Mouse (Mus musculus) midbrain, embryonic 14.5 days (tissue): ENCODE data around the gene Slc35d3. TPM values are rescaled to one million over a fixed set of nuclear protein-coding genes. Genes with fewer than 3 reads are reported as not detected.

Experiments
- ATAC-seq: fragments of 200-750 bp; cut with Nextera tagmentation; 2 replicates; pipeline ENCODE4 v1.8.0; 2017; ENCODE audit warnings: moderate number of reproducible peaks, moderate library complexity; ENCODE audit not compliant: low FRiP score, low TSS enrichment
- DNase-seq: peaks from one replicate; pipeline ENCODE4 v3.0.0-alpha.2; 2015
- H3K27ac ChIP-seq: fragments of 300-500 bp; sonication (generic); replicated peaks from 2 replicates; pipeline ENCODE4 v1.5.1; 2014; ENCODE audit warnings: mild to moderate bottlenecking, low read depth, low read length, moderate library complexity
- H3K27me3 ChIP-seq: fragments of 300-500 bp; sonication (generic); 2 replicates; pipeline ENCODE4 v1.6.1; 2014; ENCODE audit warnings: low read length, control low read depth, mixed read lengths; ENCODE audit not compliant: control insufficient read depth, insufficient read depth
- H3K36me3 ChIP-seq: fragments of 300-500 bp; sonication (generic); 2 replicates; pipeline ENCODE4 v1.6.1; 2014; ENCODE audit warnings: low read length, control low read depth; ENCODE audit not compliant: control insufficient read depth, insufficient read depth
- H3K4me1 ChIP-seq: fragments of 300-500 bp; sonication (generic); 2 replicates; pipeline ENCODE4 v1.6.1; 2014; ENCODE audit warnings: mild to moderate bottlenecking, antibody characterized with exemption, low read length, control low read depth; ENCODE audit not compliant: control insufficient read depth, insufficient read depth
- H3K4me2 ChIP-seq: fragments of 300-500 bp; sonication (generic); 2 replicates; pipeline ENCODE4 v1.6.1; 2014; ENCODE audit warnings: mild to moderate bottlenecking, low read length, moderate library complexity
- H3K4me3 ChIP-seq: fragments of 300-500 bp; sonication (generic); replicated peaks from 2 replicates; pipeline ENCODE4 v1.5.1; 2014; ENCODE audit warnings: low read depth, low read length
- H3K9ac ChIP-seq: fragments of 300-500 bp; sonication (generic); replicated peaks from 2 replicates; pipeline ENCODE4 v1.6.1; 2014; ENCODE audit warnings: mild to moderate bottlenecking, low read length, moderate library complexity
- H3K9me3 ChIP-seq: fragments of 300-500 bp; sonication (generic); 2 replicates; pipeline ENCODE4 v1.6.1; 2016; ENCODE audit warnings: low read length, control low read depth, mixed read lengths; ENCODE audit not compliant: control insufficient read depth
- WGBS: fragments of 180-500 bp; shearing (Covaris S2); extraction: QIAGEN DNeasy Blood & Tissue Kit; methylation state at CpG from one replicate; pipeline ENCODE4 v1.1.7; 2014; 5-methylcytosine and 5-hydroxymethylcytosine counted together
- polyA plus RNA-seq: library from polyadenylated mRNA; unstranded; fragments of >200 nt; fragmentation: Nextera tagmentation; extraction: Ambion mirVana; gene quantifications from 2 replicates; pipeline ENCODE4 v1.2.1, GENCODE M21; 2014

The Slc35d3 gene
- polyA plus RNA-seq = 2.3 and 2.4 TPM in 2 replicates

- ATAC-seq (peak; percentile 68), DNase-seq (peak; percentile 70)
- Histone ChIP-seq H3K9ac (peak within 1 kb of the TSS; percentile 57), H3K36me3 (no peaks in the 10 kb centered on the region), H3K27ac (no peak within 1 kb of the TSS; the same call in 1 of the 2 replicates), H3K27me3 (peaks cover 42% of the 10 kb centered on the region), H3K9me3 (no peaks in the 10 kb centered on the region), H3K4me1 (peaks cover 19% of the 10 kb centered on the region), H3K4me3 (peak within 1 kb of the TSS; percentile 55), H3K4me2 (peak within 1 kb of the TSS; percentile 100)
- under 1% methylated on average over 72 of the region's 72 CpGs for WGBS
Measured at GRCm38 (mm10) chr10:19850998-19851691, at the start of gene Slc35d3. TSS of gene Slc35d3 (minus strand) at chr10:19851459.

DNA sequence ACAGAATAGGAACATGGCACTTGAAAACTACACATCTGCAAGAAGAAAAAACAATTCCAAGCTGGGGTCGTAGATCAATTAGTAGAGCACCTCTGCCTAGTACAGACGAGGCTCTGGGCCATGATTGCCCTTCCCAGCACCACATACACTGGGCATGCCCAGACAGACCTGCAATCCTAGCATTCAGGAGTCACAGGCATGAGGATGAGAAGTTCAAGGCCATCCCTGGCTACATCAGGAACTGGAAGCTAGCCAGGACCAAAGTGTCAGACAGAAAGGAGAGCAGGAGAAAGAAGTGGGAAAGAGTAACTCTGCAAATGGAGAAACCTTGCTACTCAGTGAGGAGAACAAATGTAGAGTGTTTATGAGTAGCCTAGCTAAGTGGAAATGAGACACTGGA lies 48.9 kb upstream of the Slc35d3 start:
- Histone ChIP-seq H3K4me3 (no peak overlapping the region), H3K4me1 (no peaks in the 10 kb centered on the region), H3K9ac (no peak overlapping the region), H3K27ac (no peak overlapping the region), H3K4me2 (no peak overlapping the region), H3K9me3 (no peaks in the 10 kb centered on the region), H3K27me3 (no peaks in the 10 kb centered on the region), H3K36me3 (peaks cover 3% of the 10 kb centered on the region; the same call in 1 of the 2 replicates)
- WGBS = 79% methylated on average over 2 of the region's 2 CpGs
- ATAC-seq (no peak), DNase-seq (no peak)

DNA sequence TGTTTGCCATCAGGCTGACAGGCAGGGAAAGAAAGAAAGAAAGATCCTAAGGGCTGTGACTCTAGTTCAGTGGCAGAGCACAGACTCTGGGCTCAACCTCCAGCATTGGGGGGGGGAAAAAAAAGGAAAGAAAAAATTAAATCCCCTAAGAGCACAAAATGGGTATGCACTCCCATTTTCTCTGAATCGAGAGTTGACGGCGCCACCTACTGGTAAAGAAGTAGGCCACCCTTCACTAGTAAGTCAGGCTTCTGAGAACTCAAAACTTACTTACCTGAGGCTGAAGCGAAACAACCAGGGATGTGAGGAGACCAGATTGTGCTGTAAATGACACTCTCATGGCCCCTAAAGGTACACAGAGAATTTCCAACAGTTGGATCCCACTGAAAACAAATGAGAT lies 42.7 kb upstream of the Slc35d3 start:
- 20% methylated on average over 4 of the region's 4 CpGs for WGBS
- H3K4me1 ChIP-seq = no peaks in the 10 kb centered on the region
- no peaks in the 10 kb centered on the region for H3K9me3 ChIP-seq
- DNase-seq (peak; percentile 82), ATAC-seq (no peak)
- H3K27ac ChIP-seq = no peak overlapping the region
- no peak overlapping the region for H3K9ac ChIP-seq
- no peak overlapping the region for H3K4me2 ChIP-seq
- no peak overlapping the region for H3K4me3 ChIP-seq
- no peaks in the 10 kb centered on the region for H3K36me3 ChIP-seq
- no peaks in the 10 kb centered on the region for H3K27me3 ChIP-seq

DNA sequence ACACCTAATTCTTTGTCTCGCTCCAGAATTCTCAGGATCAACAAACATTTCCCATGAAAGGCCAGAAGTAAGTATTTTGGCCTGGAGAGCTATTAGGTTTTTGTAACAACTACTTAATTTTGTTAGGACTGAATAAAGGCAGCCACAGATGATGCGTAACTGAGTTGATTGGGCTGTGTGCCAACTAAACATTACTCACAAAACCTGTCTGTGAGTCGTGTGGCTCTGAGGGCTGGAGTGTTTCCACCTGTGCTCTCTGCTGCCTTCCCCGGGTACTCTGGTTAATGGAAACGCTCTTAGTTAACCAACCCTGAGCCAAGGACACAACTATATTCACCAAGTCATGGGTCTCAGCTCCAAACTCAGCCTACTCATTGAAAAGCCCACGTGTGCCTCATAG lies 41.9 kb upstream of the Slc35d3 start:
- no peak overlapping the region for H3K4me3 ChIP-seq
- H3K27ac ChIP-seq = no peak overlapping the region
- DNase-seq (no peak), ATAC-seq (no peak)
- no peaks in the 10 kb centered on the region for H3K4me1 ChIP-seq
- H3K9ac ChIP-seq = no peak overlapping the region
- WGBS = 87% methylated on average over 6 of the region's 6 CpGs
- H3K4me2 ChIP-seq = no peak overlapping the region
- H3K9me3 ChIP-seq = no peaks in the 10 kb centered on the region
- H3K27me3 ChIP-seq = no peaks in the 10 kb centered on the region
- 0 out of 2 replicates have a peak, but pooled peaks cover 3% of the 10 kb centered on the region for H3K36me3 ChIP-seq

- Histone ChIP-seq H3K36me3 (0 out of 2 replicates have a peak, but pooled peaks cover 3% of the 10 kb centered on the region), H3K27ac (no peak overlapping the region), H3K27me3 (no peaks in the 10 kb centered on the region), H3K9me3 (no peaks in the 10 kb centered on the region), H3K4me2 (no peak overlapping the region), H3K4me1 (no peaks in the 10 kb centered on the region), H3K9ac (no peak overlapping the region), H3K4me3 (no peak overlapping the region)
- ATAC-seq (no peak), DNase-seq (no peak)
- 33% methylated on average over 3 of the region's 3 CpGs for WGBS
Measured at GRCm38 (mm10) chr10:19891686-19892085, 40.4 kb upstream of the Slc35d3 start.

DNA sequence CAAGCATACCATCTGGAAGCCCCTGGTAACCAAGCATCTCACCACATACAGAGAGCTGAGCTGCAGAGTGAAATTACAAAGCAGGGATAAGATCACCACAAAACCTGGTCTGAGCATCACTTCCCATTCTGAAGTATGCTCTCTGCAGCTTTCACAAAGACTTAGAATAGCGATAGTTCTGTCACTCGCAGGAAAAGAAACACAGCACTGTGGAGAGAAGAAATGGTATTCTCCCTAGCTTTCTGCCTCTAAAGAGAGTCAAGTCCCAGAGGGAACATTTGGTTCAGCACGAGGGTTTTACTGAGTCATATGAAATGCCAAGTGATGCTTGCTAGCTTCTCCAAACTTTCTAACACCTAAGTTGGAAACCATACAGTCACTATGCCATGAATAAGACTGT lies 38.6 kb upstream of the Slc35d3 start:
- Histone ChIP-seq H3K4me3 (no peak overlapping the region), H3K9ac (no peak overlapping the region), H3K9me3 (no peaks in the 10 kb centered on the region), H3K36me3 (0 out of 2 replicates have a peak, but pooled peaks cover 3% of the 10 kb centered on the region), H3K4me2 (no peak overlapping the region), H3K27ac (no peak overlapping the region), H3K27me3 (no peaks in the 10 kb centered on the region), H3K4me1 (no peaks in the 10 kb centered on the region)
- whole genome bisulfite sequencing = 78% methylated on average over 3 of the region's 3 CpGs
- no peak for DNase-seq
- ATAC-seq = no peak

GRCm38 (mm10) chr10:19886249-19886648 lies 35.0 kb upstream of the Slc35d3 start:
- H3K27me3 ChIP-seq = no peaks in the 10 kb centered on the region
- H3K9ac ChIP-seq = no peak overlapping the region
- H3K4me3 ChIP-seq = no peak overlapping the region
- ATAC-seq = no peak
- H3K27ac ChIP-seq = no peak overlapping the region
- no peaks in the 10 kb centered on the region for H3K4me1 ChIP-seq
- no peak for DNase-seq
- H3K4me2 ChIP-seq = no peak overlapping the region
- 0 out of 2 replicates have a peak, but pooled peaks cover 5% of the 10 kb centered on the region for H3K36me3 ChIP-seq
- WGBS = 92% methylated on average over 3 of the region's 3 CpGs
- no peaks in the 10 kb centered on the region for H3K9me3 ChIP-seq

DNA sequence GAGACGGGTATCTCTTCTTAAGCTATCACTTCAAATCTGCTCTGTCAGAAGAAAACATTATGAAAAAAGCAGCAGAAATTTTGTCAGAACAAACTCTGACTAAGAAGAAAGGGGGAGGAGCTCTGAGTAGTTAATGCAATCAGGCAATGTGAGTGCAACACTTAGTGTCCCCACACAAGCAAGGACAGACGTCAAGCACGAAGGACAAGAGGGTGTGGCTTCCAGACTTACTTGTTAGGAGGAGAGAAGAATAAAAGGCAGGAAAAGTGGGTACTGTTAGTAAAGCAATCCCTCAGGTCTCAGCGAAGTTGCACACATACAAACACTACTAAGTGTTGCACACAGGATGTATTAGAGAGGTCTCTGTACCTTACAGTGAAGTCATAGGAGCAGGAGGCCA lies 33.1 kb upstream of the Slc35d3 start:
- Histone ChIP-seq H3K9ac (no peak overlapping the region), H3K9me3 (no peaks in the 10 kb centered on the region), H3K4me2 (no peak overlapping the region), H3K36me3 (0 out of 2 replicates have a peak, but pooled peaks cover 5% of the 10 kb centered on the region), H3K27me3 (no peaks in the 10 kb centered on the region), H3K4me1 (no peaks in the 10 kb centered on the region), H3K27ac (no peak overlapping the region), H3K4me3 (no peak overlapping the region)
- DNase-seq = no peak
- ATAC-seq = no peak
- 80% methylated on average over 4 of the region's 4 CpGs for WGBS

DNA sequence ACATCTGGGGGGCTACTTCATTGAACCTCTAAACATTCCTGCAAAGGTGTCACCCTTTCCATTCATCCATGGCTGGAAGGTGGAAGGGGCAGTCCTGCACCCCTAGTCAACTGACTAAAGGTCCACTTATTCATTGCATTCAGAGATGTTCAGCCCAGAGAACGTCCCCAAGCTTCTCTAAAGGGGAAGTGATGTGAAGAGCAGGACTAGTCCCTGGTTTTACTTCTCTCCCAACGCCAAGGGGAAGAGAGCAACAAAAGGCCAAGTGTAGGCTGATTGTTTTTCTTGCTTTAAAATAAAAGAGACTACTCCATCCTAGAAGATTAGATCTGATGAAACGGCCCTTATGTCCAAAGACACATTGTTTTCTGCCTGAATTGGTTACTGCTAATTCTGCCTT lies 29.2 kb upstream of the Slc35d3 start:
- WGBS = 78% methylated on average over 3 of the region's 3 CpGs
- 0 out of 2 replicates have a peak, but pooled peaks cover 2% of the 10 kb centered on the region for H3K36me3 ChIP-seq
- no peaks in the 10 kb centered on the region for H3K4me1 ChIP-seq
- ATAC-seq (no peak), DNase-seq (no peak)
- no peak overlapping the region for H3K27ac ChIP-seq
- H3K9me3 ChIP-seq = no peaks in the 10 kb centered on the region
- H3K4me3 ChIP-seq = no peak overlapping the region
- H3K27me3 ChIP-seq = no peaks in the 10 kb centered on the region
- no peak overlapping the region for H3K4me2 ChIP-seq
- no peak overlapping the region for H3K9ac ChIP-seq
